Mouse (Mus musculus): ENCODE measurements around the gene Pdcd2l. TPM values are rescaled to one million over a fixed set of nuclear protein-coding genes. Genes with fewer than 3 reads are reported as not detected.
A peak's percentile ranks its signal among the peaks of the same experiment; 100 is the strongest.

Gene Pdcd2l
- polyA plus RNA-seq, 1 experiment from 2014 or later: 66.2 TPM

- Histone ChIP-seq H3K36me3 (peaks cover 32% of the 10 kb centered on the region), H3K9ac (peak overlapping the region; percentile 72; the same call in 1 of the 2 replicates)
Measured at GRCm38 (mm10) chr7:34228641-34229040, 32.2 kb upstream of the Pdcd2l start.

DNA sequence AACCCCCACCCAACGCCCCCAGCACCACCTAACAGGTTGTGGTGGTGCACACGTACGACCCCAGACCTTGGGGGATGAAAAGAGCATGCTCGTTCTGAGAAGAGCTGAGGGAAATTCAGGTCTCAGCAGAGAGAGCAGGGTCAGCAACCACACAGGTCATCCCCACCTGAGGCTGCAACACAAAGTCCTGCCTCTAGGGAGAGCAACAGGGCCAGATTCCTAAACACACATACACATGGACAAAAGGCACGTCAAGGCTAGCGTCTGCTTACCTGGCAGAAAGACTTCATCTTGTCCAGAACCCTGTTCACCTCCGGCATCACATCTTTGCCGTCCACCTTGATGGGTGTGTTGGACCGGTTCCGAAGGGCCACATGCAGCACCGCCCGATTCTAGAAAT lies 30.4 kb upstream of the Pdcd2l start:
- 90% methylated on average over 12 of the region's 12 CpGs for WGBS
- Histone ChIP-seq H3K36me3 (peaks cover 45% of the 10 kb centered on the region), H3K9ac (no peak overlapping the region), H3K4me2 (replicated peaks) (no peak overlapping the region), H3K4me3 (no peak overlapping the region), H3K4me1 (peaks cover 21% of the 10 kb centered on the region), H3K27me3 (replicated peaks) (no peaks in the 10 kb centered on the region), H3K9me3 (no peaks in the 10 kb centered on the region), H3K27ac (no peak overlapping the region)
- ATAC-seq (ENCODE audit: low FRiP score, low read depth): no peak

More at GRCm38 (mm10) chr7:34228641-34229040, 32.2 kb upstream of the Pdcd2l start:
- Histone ChIP-seq H3K4me3 (peak overlapping the region; percentile 68), H3K27me3 (replicated peaks) (no peaks in the 10 kb centered on the region), H3K4me2 (replicated peaks) (peak overlapping the region; percentile 81), H3K4me1 (peaks cover 27% of the 10 kb centered on the region), H3K9me3 (no peaks in the 10 kb centered on the region), H3K27ac (no peak overlapping the region)
- ATAC-seq (ENCODE audit: low FRiP score, low read depth): no peak
- 68% methylated on average over 9 of the region's 9 CpGs for WGBS

DNA sequence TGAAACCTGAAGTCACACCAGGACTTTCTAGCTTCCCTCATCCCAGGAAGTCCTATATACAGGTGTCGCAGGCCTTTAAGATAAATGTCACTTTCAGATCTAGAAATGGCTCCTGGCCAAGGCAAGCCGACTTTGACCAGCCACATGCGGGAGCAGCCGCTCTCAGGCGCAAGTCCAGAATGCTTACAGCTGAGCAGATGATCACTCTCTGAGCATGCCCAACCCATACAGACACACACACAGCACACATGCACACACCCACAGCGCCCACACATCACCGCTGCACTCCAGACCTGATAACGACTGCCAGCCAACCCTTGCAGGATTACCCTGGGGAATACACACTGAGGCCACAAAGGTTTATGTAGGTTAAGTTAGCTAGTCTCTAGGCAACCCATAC lies 29.6 kb upstream of the Pdcd2l start:
- 88% methylated on average over 8 of the region's 8 CpGs for WGBS

GRCm38 (mm10) chr7:34224308-34224707 lies 27.8 kb upstream of the Pdcd2l start:
- H3K4me1 ChIP-seq: peaks cover 15% of the 10 kb centered on the region
- H3K9me3 ChIP-seq: no peaks in the 10 kb centered on the region
- H3K27ac ChIP-seq: no peak overlapping the region
- H3K36me3 ChIP-seq: peaks cover 63% of the 10 kb centered on the region
- no peak overlapping the region for H3K4me3 ChIP-seq
- H3K4me2 ChIP-seq (replicated peaks): no peak overlapping the region
- WGBS: 97% methylated on average over 6 of the region's 6 CpGs
- no peaks in the 10 kb centered on the region for H3K27me3 ChIP-seq (replicated peaks)
- ATAC-seq (ENCODE audit: low FRiP score, low read depth): no peak
- no peak overlapping the region for H3K9ac ChIP-seq

More for the DNA sequence above, 29.6 kb upstream of the Pdcd2l start:
- H3K9ac ChIP-seq: no peak overlapping the region
- no peak overlapping the region for H3K4me3 ChIP-seq
- H3K27me3 ChIP-seq (replicated peaks): no peaks in the 10 kb centered on the region
- ATAC-seq (ENCODE audit: low FRiP score, low read depth): no peak
- H3K27ac ChIP-seq: no peak overlapping the region
- H3K4me1 ChIP-seq: peaks cover 21% of the 10 kb centered on the region
- H3K36me3 ChIP-seq: peaks cover 46% of the 10 kb centered on the region
- H3K9me3 ChIP-seq: no peaks in the 10 kb centered on the region
- no peak overlapping the region for H3K4me2 ChIP-seq (replicated peaks)

DNA sequence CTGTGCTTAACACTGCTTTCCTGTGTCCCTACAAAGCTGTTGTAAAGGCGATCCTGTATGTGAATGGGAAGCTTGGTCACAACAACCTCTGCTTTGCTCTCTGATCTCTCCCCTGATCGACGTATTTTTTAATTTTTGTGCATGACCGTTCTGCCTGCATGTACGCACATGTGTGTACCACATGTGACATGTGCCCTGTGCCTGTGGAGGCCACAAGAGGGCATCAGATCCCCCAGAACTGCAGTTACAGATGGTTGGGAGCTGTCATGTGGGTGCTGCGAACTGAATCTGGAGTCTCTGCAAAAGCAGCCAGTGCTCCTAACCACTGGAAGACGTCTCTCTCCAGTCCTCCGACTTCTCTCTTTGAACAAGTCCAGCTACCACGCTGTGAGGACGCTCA lies 25.9 kb upstream of the Pdcd2l start:
- peaks cover 82% of the 10 kb centered on the region for H3K36me3 ChIP-seq
- WGBS: 96% methylated on average over 10 of the region's 10 CpGs

GRCm38 (mm10) chr7:34221594-34222250 lies 25.3 kb upstream of the Pdcd2l start:
- no peak overlapping the region for H3K9ac ChIP-seq
- no peak overlapping the region for H3K4me2 ChIP-seq (replicated peaks)
- no peaks in the 10 kb centered on the region for H3K4me1 ChIP-seq
- H3K27ac ChIP-seq: no peak overlapping the region
- WGBS: 94% methylated on average over 9 of the region's 9 CpGs
- H3K36me3 ChIP-seq: peaks cover 80% of the 10 kb centered on the region
- no peak for ATAC-seq (ENCODE audit: low FRiP score, low read depth)
- H3K4me3 ChIP-seq: no peak overlapping the region
- H3K9me3 ChIP-seq: no peaks in the 10 kb centered on the region
- no peaks in the 10 kb centered on the region for H3K27me3 ChIP-seq (replicated peaks)

More for the DNA sequence above, 25.9 kb upstream of the Pdcd2l start:
- Histone ChIP-seq H3K9ac (no peak overlapping the region), H3K4me3 (no peak overlapping the region), H3K27ac (no peak overlapping the region), H3K4me1 (no peaks in the 10 kb centered on the region), H3K9me3 (no peaks in the 10 kb centered on the region), H3K4me2 (replicated peaks) (no peak overlapping the region), H3K27me3 (replicated peaks) (no peaks in the 10 kb centered on the region)
- ATAC-seq (ENCODE audit: low FRiP score, low read depth): no peak

GRCm38 (mm10) chr7:34218496-34218895 lies 22.0 kb upstream of the Pdcd2l start:
- no peaks in the 10 kb centered on the region for H3K9me3 ChIP-seq
- no peaks in the 10 kb centered on the region for H3K27me3 ChIP-seq (replicated peaks)
- H3K27ac ChIP-seq: no peak overlapping the region
- H3K36me3 ChIP-seq: peaks cover 84% of the 10 kb centered on the region
- ATAC-seq (ENCODE audit: low FRiP score, low read depth): no peak
- 64% methylated on average over 1 of the region's 1 CpGs for WGBS
- H3K9ac ChIP-seq: no peak overlapping the region
- H3K4me3 ChIP-seq: no peak overlapping the region
- no peaks in the 10 kb centered on the region for H3K4me1 ChIP-seq
- no peak overlapping the region for H3K4me2 ChIP-seq (replicated peaks)

DNA sequence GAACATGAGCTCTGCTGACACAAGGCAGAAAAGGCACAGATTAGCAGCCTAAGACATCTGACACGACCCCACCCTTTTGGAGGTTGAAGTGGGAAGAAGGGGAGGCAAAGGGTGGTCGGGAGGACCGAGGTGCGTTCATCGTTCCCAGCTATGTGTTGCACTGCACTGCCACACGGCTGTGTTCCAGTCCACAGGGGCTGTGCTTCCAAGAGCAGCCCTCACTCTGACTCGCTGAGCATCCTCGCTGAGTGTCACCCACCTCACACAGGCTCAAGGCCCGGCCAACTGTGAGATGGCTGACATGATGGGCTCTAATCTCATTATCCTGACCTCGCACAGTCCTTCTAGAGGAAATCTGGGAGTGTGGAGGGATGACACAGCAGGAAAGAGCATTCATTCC lies 20.0 kb upstream of the Pdcd2l start:
- Histone ChIP-seq H3K9me3 (no peaks in the 10 kb centered on the region), H3K4me1 (no peaks in the 10 kb centered on the region), H3K4me2 (replicated peaks) (no peak overlapping the region), H3K27me3 (replicated peaks) (no peaks in the 10 kb centered on the region), H3K9ac (no peak overlapping the region), H3K36me3 (peaks cover 91% of the 10 kb centered on the region), H3K4me3 (no peak overlapping the region), H3K27ac (no peak overlapping the region)
- ATAC-seq (ENCODE audit: low FRiP score, low read depth): no peak
- 93% methylated on average over 10 of the region's 10 CpGs for WGBS

GRCm38 (mm10) chr7:34215481-34215880 lies 19.0 kb upstream of the Pdcd2l start:
- ATAC-seq (ENCODE audit: low FRiP score, low read depth): no peak
- 90% methylated on average over 9 of the region's 9 CpGs for WGBS
- no peak overlapping the region for H3K9ac ChIP-seq
- no peaks in the 10 kb centered on the region for H3K27me3 ChIP-seq (replicated peaks)
- H3K9me3 ChIP-seq: no peaks in the 10 kb centered on the region
- no peak overlapping the region for H3K4me2 ChIP-seq (replicated peaks)
- H3K4me3 ChIP-seq: no peak overlapping the region
- H3K27ac ChIP-seq: no peak overlapping the region
- H3K36me3 ChIP-seq: peaks cover 96% of the 10 kb centered on the region
- no peaks in the 10 kb centered on the region for H3K4me1 ChIP-seq

- no peak overlapping the region for H3K4me3 ChIP-seq
- H3K9me3 ChIP-seq: no peaks in the 10 kb centered on the region
- no peaks in the 10 kb centered on the region for H3K27me3 ChIP-seq (replicated peaks)
- 94% methylated on average over 8 of the region's 8 CpGs for WGBS
- no peak overlapping the region for H3K27ac ChIP-seq
- peaks cover 96% of the 10 kb centered on the region for H3K36me3 ChIP-seq
- no peak overlapping the region for H3K4me2 ChIP-seq (replicated peaks)
- H3K9ac ChIP-seq: no peak overlapping the region
- no peaks in the 10 kb centered on the region for H3K4me1 ChIP-seq
- ATAC-seq (ENCODE audit: low FRiP score, low read depth): no peak
Measured at GRCm38 (mm10) chr7:34214644-34215043, 18.2 kb upstream of the Pdcd2l start.

GRCm38 (mm10) chr7:34213281-34213680 lies 16.8 kb upstream of the Pdcd2l start:
- H3K36me3 ChIP-seq: peaks cover 96% of the 10 kb centered on the region
- no peak overlapping the region for H3K27ac ChIP-seq
- WGBS: 92% methylated on average over 7 of the region's 7 CpGs
- H3K27me3 ChIP-seq (replicated peaks): no peaks in the 10 kb centered on the region
- ATAC-seq (ENCODE audit: low FRiP score, low read depth): no peak
- no peak overlapping the region for H3K4me2 ChIP-seq (replicated peaks)
- H3K9ac ChIP-seq: no peak overlapping the region
- no peaks in the 10 kb centered on the region for H3K4me1 ChIP-seq
- H3K4me3 ChIP-seq: no peak overlapping the region
- H3K9me3 ChIP-seq: no peaks in the 10 kb centered on the region

DNA sequence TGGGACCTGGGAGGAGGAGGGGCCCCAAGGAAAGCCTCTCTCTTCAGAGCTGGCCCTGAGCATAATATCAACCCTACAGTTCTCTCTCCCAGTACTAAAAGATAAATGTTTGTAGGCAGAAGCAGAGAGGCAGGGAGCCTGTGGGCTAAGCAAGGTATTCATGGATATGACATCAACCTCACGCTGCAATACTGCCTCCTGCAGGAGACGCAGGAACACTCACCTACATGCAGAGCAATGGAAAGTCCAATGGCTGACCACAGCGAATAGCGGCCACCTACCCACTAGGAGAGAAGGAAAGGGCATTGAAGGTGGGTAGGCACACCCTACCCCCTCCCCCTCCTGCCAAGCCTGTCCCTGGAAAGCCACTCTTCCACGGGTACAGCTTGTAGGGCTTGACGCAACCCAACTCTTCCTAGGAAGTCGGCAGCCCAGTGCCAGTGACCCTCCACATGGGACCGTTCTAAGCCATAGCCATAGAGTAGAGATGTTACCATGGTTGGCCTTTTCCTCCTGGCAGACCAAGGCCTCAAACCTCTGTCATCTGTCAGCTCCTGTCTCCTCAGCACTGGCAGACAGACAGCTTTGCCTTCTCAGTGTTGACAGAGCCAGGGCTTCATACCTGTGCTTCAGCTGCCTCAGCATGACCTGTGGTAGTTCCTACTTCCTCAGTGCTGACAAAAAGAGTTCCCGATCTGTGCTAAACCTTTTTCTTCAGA lies 11.7 kb upstream of the Pdcd2l start:
- Histone ChIP-seq H3K4me3 (no peak overlapping the region), H3K4me2 (replicated peaks) (no peak overlapping the region), H3K9me3 (no peaks in the 10 kb centered on the region), H3K36me3 (peaks cover 98% of the 10 kb centered on the region), H3K27me3 (replicated peaks) (no peaks in the 10 kb centered on the region), H3K9ac (no peak overlapping the region), H3K27ac (no peak overlapping the region), H3K4me1 (no peaks in the 10 kb centered on the region)
- WGBS: 93% methylated on average over 9 of the region's 9 CpGs
- ATAC-seq (ENCODE audit: low FRiP score, low read depth): no peak

DNA sequence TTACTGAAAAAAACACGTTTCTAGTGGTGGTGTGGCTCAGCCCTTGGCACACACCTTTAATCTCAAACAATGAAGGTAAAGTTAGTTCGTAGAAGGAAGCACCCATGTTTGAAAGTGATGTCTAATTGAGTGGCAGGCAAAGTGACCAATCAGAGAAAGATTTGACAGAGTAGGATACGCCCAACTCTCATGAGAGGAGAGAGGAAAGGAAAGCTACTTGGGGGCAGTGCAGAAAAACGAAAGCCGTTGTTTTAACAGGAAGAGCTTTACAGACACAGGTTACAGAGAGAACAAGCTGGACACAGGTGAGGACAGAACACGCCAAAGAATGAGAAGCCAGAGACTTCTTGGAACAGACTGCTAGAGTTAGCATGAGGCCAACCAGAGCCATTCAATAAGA lies 9.9 kb upstream of the Pdcd2l start:
- Histone ChIP-seq H3K9me3 (no peaks in the 10 kb centered on the region), H3K27me3 (replicated peaks) (no peaks in the 10 kb centered on the region), H3K27ac (no peak overlapping the region), H3K36me3 (peaks cover 98% of the 10 kb centered on the region), H3K4me1 (no peaks in the 10 kb centered on the region), H3K9ac (no peak overlapping the region), H3K4me2 (replicated peaks) (no peak overlapping the region), H3K4me3 (no peak overlapping the region)
- WGBS: 92% methylated on average over 6 of the region's 6 CpGs
- ATAC-seq (ENCODE audit: low FRiP score, low read depth): no peak
